Mouse (Mus musculus) G1E (cell line): ENCODE data around the gene Map4k2.

ENCODE experiments used
- CTCF ChIP-seq: IDR thresholded peaks from 2 replicates; pipeline ENCODE4 v1.5.1; 2012; ENCODE audit warnings: low read depth, low read length, inconsistent platforms, mixed read lengths
- GATA1 ChIP-seq: IDR thresholded peaks from 2 replicates; pipeline ENCODE4 v1.6.1; 2012; ENCODE audit warnings: borderline replicate concordance, low read length, inconsistent platforms, mixed read lengths
- GATA2 ChIP-seq: IDR thresholded peaks from 2 replicates; pipeline ENCODE4 v1.6.1; 2012; ENCODE audit warnings: low read depth, low read length, inconsistent platforms, borderline replicate concordance
- POLR2AphosphoS5 ChIP-seq: IDR thresholded peaks from 2 replicates; pipeline ENCODE4 v1.6.1; 2012; ENCODE audit warnings: low read depth, low read length, inconsistent platforms; ENCODE audit not compliant: insufficient replicate concordance
- TAL1 ChIP-seq: conservative IDR thresholded peaks from 2 replicates; pipeline ENCODE4 v1.6.1; 2012; ENCODE audit warnings: low read depth, low read length, inconsistent platforms, mixed read lengths

- TF ChIP-seq GATA2, result no peak
- no peak for TF ChIP-seq CTCF
- no peak for TF ChIP-seq GATA1
- TF ChIP-seq TAL1, result no peak
- TF ChIP-seq POLR2AphosphoS5, result no peak
These were observed 33.6 kb downstream of the Map4k2 start for GRCm38 (mm10) chr19:6374571-6374970.
